Mouse (Mus musculus) stomach, embryonic 14.5 days (tissue): ENCODE data around the gene Clk3. TPM values are rescaled to one million over a fixed set of nuclear protein-coding genes. Genes with fewer than 3 reads are reported as not detected.

Experiments
- ATAC-seq: fragments of 200-750 bp; cut with Nextera tagmentation; 2 replicates; pipeline ENCODE4 v1.8.0; 2017; ENCODE audit warnings: low read depth, moderate TSS enrichment; ENCODE audit not compliant: insufficient number of reproducible peaks, insufficient read depth, low FRiP score
- H3K27ac ChIP-seq: fragments of 300-500 bp; sonication (generic); 2 replicates; pipeline ENCODE4 v1.5.1; 2014; ENCODE audit warnings: mild to moderate bottlenecking, low read length, moderate library complexity, mixed read lengths
- H3K27me3 ChIP-seq: fragments of 300-500 bp; sonication (generic); 2 replicates; pipeline ENCODE4 v1.6.1; 2014; ENCODE audit warnings: low read length, control low read depth, mixed read lengths; ENCODE audit not compliant: control insufficient read depth, insufficient read depth
- H3K36me3 ChIP-seq: fragments of 300-500 bp; sonication (generic); 2 replicates; pipeline ENCODE4 v1.6.1; 2014; ENCODE audit warnings: mild to moderate bottlenecking, control low read depth, low read length, moderate library complexity, mixed read lengths; ENCODE audit not compliant: control insufficient read depth, insufficient read depth
- H3K4me1 ChIP-seq: fragments of 300-500 bp; sonication (generic); 2 replicates; pipeline ENCODE4 v1.6.1; 2014; ENCODE audit warnings: low read length, control low read depth, mixed read lengths; ENCODE audit not compliant: control insufficient read depth, insufficient read depth
- H3K4me2 ChIP-seq: fragments of 300-500 bp; sonication (generic); replicated peaks from 2 replicates; pipeline ENCODE4 v1.6.1; 2014; ENCODE audit warnings: low read depth, low read length, control low read depth
- H3K4me3 ChIP-seq: fragments of 300-500 bp; sonication (generic); 2 replicates; pipeline ENCODE4 v1.5.1; 2014; ENCODE audit warnings: low read depth, low read length, control low read depth
- H3K9ac ChIP-seq: fragments of 300-500 bp; sonication (generic); replicated peaks from 2 replicates; pipeline ENCODE4 v1.6.1; 2014; ENCODE audit warnings: low read depth, mild to moderate bottlenecking, control low read depth, low read length, moderate library complexity, mixed read lengths
- H3K9me3 ChIP-seq: fragments of 300-500 bp; sonication (generic); 2 replicates; pipeline ENCODE4 v1.6.1; 2016; ENCODE audit warnings: low read depth, low read length, control low read depth; ENCODE audit not compliant: control insufficient read depth
- WGBS: fragments of 180-500 bp; shearing (Covaris S2); extraction: QIAGEN DNeasy Blood & Tissue Kit; methylation state at CpG from one replicate; pipeline ENCODE4 v1.1.7; 2014; 5-methylcytosine and 5-hydroxymethylcytosine counted together
- polyA plus RNA-seq: library from polyadenylated mRNA; unstranded; fragments of >200 nt; fragmentation: Nextera tagmentation; extraction: Ambion mirVana; gene quantifications from 2 replicates; pipeline ENCODE4 v1.2.1, GENCODE M21; 2014

The Clk3 gene
- polyA plus RNA-seq, 1 experiment from 2014 or later = 73.1 TPM

GRCm38 (mm10) chr9:57805087-57805737 is 39.6 kb upstream of the Clk3 start:
- no peak for ATAC-seq
- Histone ChIP-seq H3K4me1 (peaks cover 9% of the 10 kb centered on the region; the same call in 1 of the 2 replicates), H3K27ac (no peak overlapping the region), H3K9me3 (no peaks in the 10 kb centered on the region), H3K36me3 (no peaks in the 10 kb centered on the region), H3K4me2 (no peak overlapping the region), H3K4me3 (no peak overlapping the region), H3K27me3 (no peaks in the 10 kb centered on the region), H3K9ac (no peak overlapping the region)
- 58% methylated on average over 10 of the region's 10 CpGs for WGBS

GRCm38 (mm10) chr9:57803839-57804238 is 38.2 kb upstream of the Clk3 start:
- no peaks in the 10 kb centered on the region for H3K36me3 ChIP-seq
- H3K27me3 ChIP-seq = no peaks in the 10 kb centered on the region
- H3K27ac ChIP-seq = no peak overlapping the region
- H3K4me1 ChIP-seq = peaks cover 9% of the 10 kb centered on the region; the same call in 1 of the 2 replicates
- no peak overlapping the region for H3K4me2 ChIP-seq
- no peaks in the 10 kb centered on the region for H3K9me3 ChIP-seq
- WGBS = 7% methylated on average over 4 of the region's 4 CpGs
- no peak overlapping the region for H3K4me3 ChIP-seq
- H3K9ac ChIP-seq = no peak overlapping the region
- ATAC-seq = no peak

- 22% methylated on average over 3 of the region's 3 CpGs for WGBS
- no peaks in the 10 kb centered on the region for H3K36me3 ChIP-seq
- H3K4me3 ChIP-seq = no peak overlapping the region
- H3K27me3 ChIP-seq = no peaks in the 10 kb centered on the region
- peaks cover 9% of the 10 kb centered on the region; the same call in 1 of the 2 replicates for H3K4me1 ChIP-seq
- no peak for ATAC-seq
- no peaks in the 10 kb centered on the region for H3K9me3 ChIP-seq
- no peak overlapping the region for H3K27ac ChIP-seq
- no peak overlapping the region for H3K9ac ChIP-seq
- no peak overlapping the region for H3K4me2 ChIP-seq
Observed at GRCm38 (mm10) chr9:57803047-57803446, 37.4 kb upstream of the Clk3 start.

- WGBS = 86% methylated on average over 9 of the region's 9 CpGs
- ATAC-seq = no peak
Observed at GRCm38 (mm10) chr9:57800325-57800975, 34.8 kb upstream of the Clk3 start.

GRCm38 (mm10) chr9:57798725-57799253 is 33.1 kb upstream of the Clk3 start:
- Histone ChIP-seq H3K4me3 (no peak overlapping the region), H3K27ac (no peak overlapping the region), H3K36me3 (no peaks in the 10 kb centered on the region), H3K4me1 (peaks cover 6% of the 10 kb centered on the region; the same call in 1 of the 2 replicates), H3K9ac (no peak overlapping the region), H3K4me2 (no peak overlapping the region), H3K27me3 (no peaks in the 10 kb centered on the region), H3K9me3 (no peaks in the 10 kb centered on the region)
- ATAC-seq = peak; percentile 53; the same call in 1 of the 2 replicates
- WGBS = 21% methylated on average over 10 of the region's 10 CpGs

More at GRCm38 (mm10) chr9:57800325-57800975, 34.8 kb upstream of the Clk3 start:
- H3K4me1 ChIP-seq = peaks cover 9% of the 10 kb centered on the region; the same call in 1 of the 2 replicates
- H3K36me3 ChIP-seq = no peaks in the 10 kb centered on the region
- no peak overlapping the region for H3K27ac ChIP-seq
- H3K27me3 ChIP-seq = no peaks in the 10 kb centered on the region
- no peak overlapping the region for H3K9ac ChIP-seq
- no peak overlapping the region for H3K4me3 ChIP-seq
- H3K4me2 ChIP-seq = no peak overlapping the region
- no peaks in the 10 kb centered on the region for H3K9me3 ChIP-seq

GRCm38 (mm10) chr9:57797456-57797855 is 31.8 kb upstream of the Clk3 start:
- Histone ChIP-seq H3K9me3 (no peaks in the 10 kb centered on the region), H3K9ac (no peak overlapping the region), H3K36me3 (no peaks in the 10 kb centered on the region), H3K4me1 (no peaks in the 10 kb centered on the region), H3K27me3 (no peaks in the 10 kb centered on the region), H3K27ac (no peak overlapping the region), H3K4me2 (no peak overlapping the region), H3K4me3 (no peak overlapping the region)
- 88% methylated on average over 8 of the region's 8 CpGs for WGBS
- ATAC-seq = no peak

GRCm38 (mm10) chr9:57789733-57790132 is 24.1 kb upstream of the Clk3 start:
- Histone ChIP-seq H3K36me3 (no peaks in the 10 kb centered on the region), H3K9ac (no peak overlapping the region), H3K27ac (no peak overlapping the region), H3K4me3 (no peak overlapping the region), H3K27me3 (no peaks in the 10 kb centered on the region), H3K9me3 (no peaks in the 10 kb centered on the region), H3K4me2 (no peak overlapping the region), H3K4me1 (no peaks in the 10 kb centered on the region)
- WGBS = 90% methylated on average over 3 of the region's 3 CpGs
- no peak for ATAC-seq

GRCm38 (mm10) chr9:57782656-57783055 is 17.0 kb upstream of the Clk3 start:
- no peaks in the 10 kb centered on the region for H3K4me1 ChIP-seq
- no peaks in the 10 kb centered on the region for H3K27me3 ChIP-seq
- no peak overlapping the region for H3K4me2 ChIP-seq
- no peak for ATAC-seq
- H3K27ac ChIP-seq = no peak overlapping the region
- WGBS = 76% methylated on average over 3 of the region's 3 CpGs
- H3K36me3 ChIP-seq = no peaks in the 10 kb centered on the region
- H3K9ac ChIP-seq = no peak overlapping the region
- H3K4me3 ChIP-seq = no peak overlapping the region
- H3K9me3 ChIP-seq = no peaks in the 10 kb centered on the region
